Mouse (Mus musculus): Measurements from ENCODE around the gene Kndc1. TPM values are rescaled to one million over a fixed set of nuclear protein-coding genes. Genes with fewer than 3 reads are reported as not detected.

The Kndc1 gene
- total RNA-seq, 2 experiments from 2014 or later, result not detected

GRCm38 (mm10) chr7:139949893-139950282 lies 55.4 kb downstream of the Kndc1 start:
- peak; percentile 76 for ATAC-seq (replicated peaks; ENCODE audit: poor library complexity, severe bottlenecking)

- peak; percentile 66 for ATAC-seq (replicated peaks; ENCODE audit: poor library complexity, severe bottlenecking)
Observed at GRCm38 (mm10) chr7:139950283-139950971, 55.9 kb downstream of the Kndc1 start.

GRCm38 (mm10) chr7:139951079-139951478 lies 56.6 kb downstream of the Kndc1 start:
- ATAC-seq (replicated peaks; ENCODE audit: poor library complexity, severe bottlenecking), result peak; percentile 22; the same call in 1 of the 2 replicates

GRCm38 (mm10) chr7:139951991-139952633 lies 57.6 kb downstream of the Kndc1 start:
- ATAC-seq (replicated peaks; ENCODE audit: poor library complexity, severe bottlenecking), result no peak

GRCm38 (mm10) chr7:139955505-139955904 lies 61.0 kb downstream of the Kndc1 start:
- ATAC-seq (replicated peaks; ENCODE audit: poor library complexity, severe bottlenecking), result no peak

GRCm38 (mm10) chr7:139956658-139957057 lies 62.2 kb downstream of the Kndc1 start:
- no peak for ATAC-seq (replicated peaks; ENCODE audit: poor library complexity, severe bottlenecking)

GRCm38 (mm10) chr7:139957437-139957836 lies 62.9 kb downstream of the Kndc1 start:
- ATAC-seq (replicated peaks; ENCODE audit: poor library complexity, severe bottlenecking), result peak; percentile 85

- no peak for ATAC-seq (replicated peaks; ENCODE audit: poor library complexity, severe bottlenecking)
Observed at GRCm38 (mm10) chr7:139957958-139958357, 63.5 kb downstream of the Kndc1 start.

GRCm38 (mm10) chr7:139961141-139961540 lies 66.6 kb downstream of the Kndc1 start:
- ATAC-seq (replicated peaks; ENCODE audit: poor library complexity, severe bottlenecking), result no peak

- ATAC-seq (replicated peaks; ENCODE audit: poor library complexity, severe bottlenecking), result no peak
Observed at GRCm38 (mm10) chr7:139963814-139964213, 69.3 kb downstream of the Kndc1 start.

- ATAC-seq (replicated peaks; ENCODE audit: poor library complexity, severe bottlenecking), result no peak
Observed at GRCm38 (mm10) chr7:139967175-139967574, 72.7 kb downstream of the Kndc1 start.

- no peak for ATAC-seq (replicated peaks; ENCODE audit: poor library complexity, severe bottlenecking)
Observed at GRCm38 (mm10) chr7:139968428-139968827, 73.9 kb downstream of the Kndc1 start.

- ATAC-seq (replicated peaks; ENCODE audit: poor library complexity, severe bottlenecking), result peak; percentile 18; the same call in 1 of the 2 replicates
Observed at GRCm38 (mm10) chr7:139969348-139970130, 75.0 kb downstream of the Kndc1 start.

- ATAC-seq (replicated peaks; ENCODE audit: poor library complexity, severe bottlenecking), result 0 out of 2 replicates have a peak, but pooled peaks have one; percentile 3
Observed at GRCm38 (mm10) chr7:139970216-139970919, 75.9 kb downstream of the Kndc1 start.

- no peak for ATAC-seq (replicated peaks; ENCODE audit: poor library complexity, severe bottlenecking)
Observed at GRCm38 (mm10) chr7:139970979-139971378, 76.5 kb downstream of the Kndc1 start.

- peak; percentile 53 for ATAC-seq (replicated peaks; ENCODE audit: poor library complexity, severe bottlenecking)
Observed at GRCm38 (mm10) chr7:139971436-139971835, 76.9 kb downstream of the Kndc1 start.

- ATAC-seq (replicated peaks; ENCODE audit: poor library complexity, severe bottlenecking), result peak; percentile 22
Observed at GRCm38 (mm10) chr7:139972923-139973331, 78.4 kb downstream of the Kndc1 start.

GRCm38 (mm10) chr7:139974307-139974706 lies 79.8 kb downstream of the Kndc1 start:
- peak; percentile 54 for ATAC-seq (replicated peaks; ENCODE audit: poor library complexity, severe bottlenecking)

GRCm38 (mm10) chr7:139975471-139975870 lies 81.0 kb downstream of the Kndc1 start:
- ATAC-seq (replicated peaks; ENCODE audit: poor library complexity, severe bottlenecking), result no peak

- ATAC-seq (replicated peaks; ENCODE audit: poor library complexity, severe bottlenecking), result peak; percentile 53
Observed at GRCm38 (mm10) chr7:139978278-139978892, 83.9 kb downstream of the Kndc1 start, which contains the start of gene 6430531B16Rik. TSS of gene 6430531B16Rik (minus strand) at chr7:139978755.
